Mouse (Mus musculus) midbrain, embryonic 12.5 days (tissue): ENCODE results near the gene Rpl15. TPM values are rescaled to one million over a fixed set of nuclear protein-coding genes. Genes with fewer than 3 reads are reported as not detected.

Source experiments
- ATAC-seq: fragments of 200-750 bp; cut with Nextera tagmentation; 2 replicates; pipeline ENCODE4 v1.8.0; 2017; ENCODE audit warnings: low read depth, moderate TSS enrichment, moderate library complexity; ENCODE audit not compliant: low FRiP score
- H3K27ac ChIP-seq: fragments of 300-500 bp; sonication (generic); replicated peaks from 2 replicates; pipeline ENCODE4 v1.5.1; 2016; ENCODE audit warnings: mild to moderate bottlenecking
- H3K27me3 ChIP-seq: fragments of 300-500 bp; sonication (generic); 2 replicates; pipeline ENCODE4 v1.6.1; 2016; ENCODE audit warnings: mild to moderate bottlenecking
- H3K36me3 ChIP-seq: fragments of 300-500 bp; sonication (generic); 2 replicates; pipeline ENCODE4 v1.6.1; 2016
- H3K4me1 ChIP-seq: fragments of 300-500 bp; sonication (generic); 2 replicates; pipeline ENCODE4 v1.6.1; 2016
- H3K4me2 ChIP-seq: fragments of 300-500 bp; sonication (generic); replicated peaks from 2 replicates; pipeline ENCODE4 v1.6.1; 2016; ENCODE audit warnings: mild to moderate bottlenecking, moderate library complexity
- H3K4me3 ChIP-seq: fragments of 300-500 bp; sonication (generic); 2 replicates; pipeline ENCODE4 v1.5.1; 2016; ENCODE audit warnings: mild to moderate bottlenecking
- H3K9ac ChIP-seq: fragments of 300-500 bp; sonication (generic); replicated peaks from 2 replicates; pipeline ENCODE4 v1.6.1; 2016; ENCODE audit warnings: mild to moderate bottlenecking, moderate library complexity
- H3K9me3 ChIP-seq: fragments of 300-500 bp; sonication (generic); 2 replicates; pipeline ENCODE4 v1.6.1; 2016; ENCODE audit warnings: mild to moderate bottlenecking
- WGBS: fragments of 180-500 bp; shearing (Covaris S2); methylation state at CpG from one replicate; pipeline ENCODE4 v1.1.7; 2016; 5-methylcytosine and 5-hydroxymethylcytosine counted together
- polyA plus RNA-seq: library from polyadenylated mRNA; unstranded; fragments of >200 nt; fragmentation: Nextera tagmentation; extraction: Ambion mirVana; gene quantifications from 2 replicates; pipeline ENCODE4 v1.2.1, GENCODE M21; 2016

The Rpl15 gene
- 338 and 349 TPM in 2 replicates for polyA plus RNA-seq

DNA sequence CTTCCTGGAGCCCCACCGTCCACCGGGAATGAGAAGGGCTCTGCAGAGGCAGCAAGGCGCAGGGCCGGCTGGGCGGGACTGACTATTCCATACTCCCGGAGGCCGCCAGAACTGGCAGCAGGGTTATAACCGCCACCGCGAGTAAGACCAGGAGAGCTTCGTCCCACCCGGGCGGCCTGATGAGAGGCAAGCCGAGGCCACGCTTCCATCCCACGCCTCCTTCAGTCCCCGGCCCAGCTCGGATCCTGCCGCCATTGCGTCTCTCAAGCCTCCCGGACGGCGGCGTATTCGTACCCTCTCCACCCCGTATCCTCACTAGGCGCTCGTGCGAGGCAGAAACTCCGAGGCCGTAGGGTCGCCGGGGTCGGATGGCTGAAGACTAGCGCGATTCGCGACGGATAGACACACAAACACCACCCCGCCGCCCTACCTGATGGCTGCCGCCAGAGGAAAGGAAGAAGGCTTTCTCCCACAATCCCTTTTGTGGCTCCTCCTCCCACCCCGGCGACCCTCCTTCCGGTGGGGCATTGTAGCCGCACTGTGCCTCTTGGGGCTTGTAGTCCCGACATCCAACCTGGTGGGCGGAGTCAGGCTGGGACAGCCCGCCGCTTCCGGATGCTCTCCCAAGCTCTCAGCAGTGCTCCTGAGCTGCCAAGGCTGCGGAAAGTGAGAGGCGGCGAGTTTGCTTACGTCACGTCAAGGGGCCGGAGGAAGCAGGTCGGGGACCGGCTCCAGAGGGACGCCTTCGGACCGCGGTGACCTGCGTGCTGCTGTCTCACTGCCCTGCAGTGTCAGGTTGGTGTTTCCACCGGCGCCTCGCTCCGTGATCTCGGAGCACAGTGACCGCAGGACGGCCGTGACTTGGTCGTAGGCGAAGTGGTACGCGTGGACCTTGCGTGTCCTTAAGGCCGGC, at the start of gene Rpl15, which contains the start of gene Nkiras1:
TSS of gene Rpl15 (minus strand) at position 863 of the 913 bp plus-strand sequence.
TSS of gene Nkiras1 (plus strand) at position 608 of the 913 bp plus-strand sequence.
- H3K9me3 ChIP-seq: no peaks in the 10 kb centered on the region
- peak within 1 kb of the TSS; percentile 93 for H3K4me3 ChIP-seq
- H3K27me3 ChIP-seq: no peaks in the 10 kb centered on the region
- H3K4me1 ChIP-seq: peaks cover 12% of the 10 kb centered on the region
- H3K4me2 ChIP-seq: peak within 1 kb of the TSS; percentile 72
- peak; percentile 100 for ATAC-seq
- peak within 1 kb of the TSS; percentile 96 for H3K9ac ChIP-seq
- H3K27ac ChIP-seq: peak within 1 kb of the TSS; percentile 84
- peaks cover 20% of the 10 kb centered on the region for H3K36me3 ChIP-seq
- WGBS: under 1% methylated on average over 78 of the region's 78 CpGs

DNA sequence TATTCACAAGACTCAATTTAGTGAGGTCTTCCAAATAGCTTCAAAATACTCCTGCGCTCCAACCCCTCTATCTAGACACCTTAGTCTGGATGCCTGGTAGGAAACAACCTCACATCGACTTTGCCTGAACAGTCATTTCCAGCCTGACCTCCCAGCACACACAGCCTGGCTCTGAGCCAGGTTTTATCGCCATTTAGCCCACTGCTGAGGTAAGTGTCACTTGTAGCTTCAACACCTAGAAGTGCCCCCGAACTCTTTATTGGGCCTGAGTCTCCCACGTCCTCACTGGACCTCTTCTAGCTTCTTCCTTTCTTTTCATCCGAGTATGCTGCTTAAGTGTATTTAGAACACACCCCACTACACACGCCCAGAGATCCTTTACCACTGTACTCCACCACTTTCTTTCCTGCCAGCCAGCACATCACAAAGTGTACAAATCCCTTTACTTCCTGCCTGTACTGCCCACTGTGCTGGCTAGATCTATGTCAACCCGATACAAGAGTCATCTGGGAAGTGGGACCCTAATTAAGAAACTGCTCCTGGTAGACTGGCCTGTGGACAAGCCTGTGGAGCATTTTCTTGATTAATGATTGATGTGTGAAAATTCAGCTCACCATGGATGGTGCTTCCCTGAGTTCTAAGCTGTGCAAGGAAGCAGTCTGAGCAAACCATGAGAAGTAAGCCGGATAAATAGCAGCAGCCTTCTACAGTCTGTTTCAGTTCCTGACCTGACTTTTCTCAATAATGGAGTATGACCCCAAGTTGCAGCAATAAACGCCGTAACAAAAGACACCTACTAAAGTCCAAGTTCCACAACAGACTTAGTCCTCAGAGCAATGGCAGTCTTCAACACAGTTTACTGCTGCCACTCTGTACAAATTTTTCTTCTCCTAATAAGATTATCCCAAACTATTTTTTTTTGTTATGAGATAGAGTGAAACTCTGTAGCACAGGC, 46.5 kb upstream of the Rpl15 start:
- H3K4me3 ChIP-seq: no peak overlapping the region
- no peaks in the 10 kb centered on the region for H3K9me3 ChIP-seq
- H3K4me2 ChIP-seq: no peak overlapping the region
- no peak for ATAC-seq
- 88% methylated on average over 11 of the region's 11 CpGs for WGBS
- no peaks in the 10 kb centered on the region for H3K4me1 ChIP-seq
- no peaks in the 10 kb centered on the region for H3K27me3 ChIP-seq
- H3K9ac ChIP-seq: no peak overlapping the region
- 0 out of 2 replicates have a peak, but pooled peaks cover 4% of the 10 kb centered on the region for H3K36me3 ChIP-seq
- H3K27ac ChIP-seq: no peak overlapping the region

DNA sequence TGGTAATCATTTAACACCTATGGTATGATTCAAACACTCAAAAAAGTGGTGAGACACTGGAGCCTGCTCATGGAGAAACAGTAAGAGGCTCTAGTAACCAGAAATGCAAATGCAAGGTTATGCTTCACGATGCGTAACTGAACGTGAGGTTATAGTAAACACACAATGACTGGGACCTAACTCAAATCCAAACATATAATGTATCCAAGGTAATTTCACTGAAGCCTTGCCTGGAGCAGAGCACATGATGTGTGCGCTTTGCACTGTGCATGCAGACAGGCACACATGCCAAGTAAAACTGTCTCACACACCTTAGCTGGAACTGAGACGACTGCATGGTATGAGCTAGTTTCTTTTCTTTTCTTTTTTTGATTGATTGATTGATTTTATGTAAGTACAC, 33.0 kb upstream of the Rpl15 start:
- Histone ChIP-seq H3K9ac (no peak overlapping the region), H3K27me3 (no peaks in the 10 kb centered on the region), H3K36me3 (peaks cover 7% of the 10 kb centered on the region; the same call in 1 of the 2 replicates), H3K4me3 (no peak overlapping the region), H3K4me1 (no peaks in the 10 kb centered on the region), H3K27ac (no peak overlapping the region), H3K4me2 (no peak overlapping the region), H3K9me3 (no peaks in the 10 kb centered on the region)
- 93% methylated on average over 5 of the region's 5 CpGs for WGBS
- no peak for ATAC-seq

DNA sequence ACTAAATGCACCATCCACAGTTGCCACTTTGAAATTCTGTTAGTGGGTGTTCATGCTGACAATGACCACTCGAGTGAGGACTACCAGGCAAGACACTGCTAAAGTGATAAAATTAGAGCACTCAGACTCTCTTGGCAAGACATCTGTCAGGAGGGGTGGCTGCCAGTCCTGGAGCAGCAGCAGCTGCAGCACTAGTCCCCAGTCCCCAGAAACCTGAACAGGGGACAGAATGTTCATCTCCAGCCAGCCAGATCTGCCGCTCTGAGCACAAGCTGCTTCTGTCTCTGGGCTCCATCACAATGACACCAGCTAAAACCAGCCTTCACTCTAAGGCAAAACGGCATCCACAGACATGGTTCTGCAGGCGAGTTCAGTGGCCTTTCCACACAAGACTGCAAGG, 32.1 kb upstream of the Rpl15 start:
- H3K4me2 ChIP-seq: no peak overlapping the region
- no peak overlapping the region for H3K27ac ChIP-seq
- 86% methylated on average over 4 of the region's 4 CpGs for WGBS
- ATAC-seq: no peak
- no peak overlapping the region for H3K4me3 ChIP-seq
- no peaks in the 10 kb centered on the region for H3K4me1 ChIP-seq
- peaks cover 11% of the 10 kb centered on the region; the same call in 1 of the 2 replicates for H3K36me3 ChIP-seq
- no peaks in the 10 kb centered on the region for H3K27me3 ChIP-seq
- no peak overlapping the region for H3K9ac ChIP-seq
- H3K9me3 ChIP-seq: no peaks in the 10 kb centered on the region

DNA sequence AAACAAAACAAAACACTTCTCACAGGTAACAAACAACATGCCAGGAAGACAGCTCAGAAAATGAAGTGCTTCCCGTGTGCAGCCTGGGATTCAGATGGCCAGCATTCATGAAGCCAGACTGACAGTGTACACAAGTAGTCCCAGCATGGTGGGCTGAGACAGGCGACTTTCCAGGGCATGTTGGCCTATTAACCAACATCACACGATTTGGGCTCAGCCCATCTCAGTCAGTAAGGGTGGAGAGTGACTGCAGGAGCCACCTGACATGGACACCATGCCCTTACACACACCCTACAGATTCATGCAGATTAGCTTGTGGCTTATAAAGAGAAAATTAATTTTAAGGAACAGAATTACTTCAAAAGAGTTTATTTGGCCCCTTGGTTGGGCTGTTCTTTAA, 31.6 kb upstream of the Rpl15 start:
- WGBS: 81% methylated on average over 3 of the region's 3 CpGs
- H3K9me3 ChIP-seq: no peaks in the 10 kb centered on the region
- H3K27me3 ChIP-seq: no peaks in the 10 kb centered on the region
- H3K36me3 ChIP-seq: peaks cover 11% of the 10 kb centered on the region; the same call in 1 of the 2 replicates
- H3K4me2 ChIP-seq: no peak overlapping the region
- H3K4me1 ChIP-seq: no peaks in the 10 kb centered on the region
- H3K9ac ChIP-seq: no peak overlapping the region
- no peak overlapping the region for H3K4me3 ChIP-seq
- H3K27ac ChIP-seq: no peak overlapping the region
- ATAC-seq: no peak

DNA sequence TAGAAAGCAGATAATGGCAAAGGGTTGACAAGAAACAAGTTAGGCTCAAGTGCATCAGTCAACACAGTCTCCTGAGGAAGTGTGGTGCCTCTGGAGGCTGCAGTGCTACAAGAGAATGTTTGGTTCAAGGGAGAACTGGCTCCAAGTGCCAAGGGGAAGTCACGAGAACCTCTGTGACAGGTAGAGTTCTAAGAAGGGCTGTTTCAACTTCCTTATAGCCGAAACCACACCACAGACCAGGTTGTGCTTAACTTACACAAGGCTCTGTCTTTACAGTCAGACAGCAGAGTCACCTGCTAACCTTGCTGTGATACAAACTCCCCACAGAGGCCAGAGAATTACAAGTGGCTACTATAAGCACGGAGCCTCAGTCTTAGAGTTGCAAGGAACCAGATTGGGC, 30.4 kb upstream of the Rpl15 start:
- H3K27me3 ChIP-seq: no peaks in the 10 kb centered on the region
- H3K4me2 ChIP-seq: no peak overlapping the region
- peaks cover 11% of the 10 kb centered on the region; the same call in 1 of the 2 replicates for H3K36me3 ChIP-seq
- H3K27ac ChIP-seq: no peak overlapping the region
- H3K9me3 ChIP-seq: no peaks in the 10 kb centered on the region
- H3K4me1 ChIP-seq: no peaks in the 10 kb centered on the region
- no peak overlapping the region for H3K4me3 ChIP-seq
- no peak overlapping the region for H3K9ac ChIP-seq
- ATAC-seq: no peak
- 84% methylated on average over 3 of the region's 3 CpGs for WGBS

DNA sequence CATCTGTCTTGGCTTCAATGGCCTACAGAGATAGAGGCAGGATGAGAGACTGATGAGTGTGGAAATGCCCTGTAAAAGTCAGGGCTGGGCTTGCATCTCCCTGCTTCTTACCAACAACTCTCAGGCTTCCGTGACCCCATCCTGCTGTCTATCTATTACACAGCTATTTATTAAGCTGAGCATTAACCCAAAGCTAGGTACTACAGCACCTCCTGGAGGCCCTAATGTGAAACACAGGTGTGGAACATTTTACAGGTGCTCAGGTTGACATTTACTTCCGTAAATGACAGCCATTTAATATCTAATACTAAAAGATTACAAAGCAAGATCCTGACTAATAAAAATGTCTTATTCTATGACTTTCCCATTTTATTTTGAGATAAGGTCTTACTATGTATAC, 29.5 kb upstream of the Rpl15 start:
- ATAC-seq: no peak
- Histone ChIP-seq H3K27ac (no peak overlapping the region), H3K36me3 (0 out of 2 replicates have a peak, but pooled peaks cover 7% of the 10 kb centered on the region), H3K9ac (no peak overlapping the region), H3K27me3 (no peaks in the 10 kb centered on the region), H3K4me3 (no peak overlapping the region), H3K4me2 (no peak overlapping the region), H3K9me3 (no peaks in the 10 kb centered on the region), H3K4me1 (no peaks in the 10 kb centered on the region)
- 99% methylated on average over 2 of the region's 2 CpGs for WGBS

DNA sequence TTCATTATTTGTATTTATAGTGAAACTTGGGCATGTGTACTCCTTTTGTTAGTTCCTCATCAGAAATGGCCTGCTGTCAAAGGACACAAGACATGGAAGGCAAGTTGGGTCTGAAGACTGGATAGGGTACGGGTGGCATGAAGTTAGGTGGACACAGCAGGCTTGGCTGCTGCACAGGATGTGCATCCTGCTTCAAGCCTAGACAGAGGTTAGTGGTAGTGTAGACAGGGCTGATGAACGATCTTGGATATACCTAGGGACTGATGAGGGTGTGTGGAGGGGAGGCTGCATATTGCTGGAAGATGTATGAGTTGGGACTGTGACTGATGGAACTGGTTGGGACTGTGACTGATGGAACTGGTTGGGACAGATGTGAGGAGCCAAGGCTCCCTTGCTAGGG, 27.7 kb upstream of the Rpl15 start:
- H3K4me1 ChIP-seq: no peaks in the 10 kb centered on the region
- no peak overlapping the region for H3K27ac ChIP-seq
- H3K36me3 ChIP-seq: 0 out of 2 replicates have a peak, but pooled peaks cover 4% of the 10 kb centered on the region
- H3K4me3 ChIP-seq: no peak overlapping the region
- H3K27me3 ChIP-seq: no peaks in the 10 kb centered on the region
- H3K4me2 ChIP-seq: no peak overlapping the region
- no peak for ATAC-seq
- H3K9ac ChIP-seq: no peak overlapping the region
- 91% methylated on average over 2 of the region's 2 CpGs for WGBS
- H3K9me3 ChIP-seq: no peaks in the 10 kb centered on the region

DNA sequence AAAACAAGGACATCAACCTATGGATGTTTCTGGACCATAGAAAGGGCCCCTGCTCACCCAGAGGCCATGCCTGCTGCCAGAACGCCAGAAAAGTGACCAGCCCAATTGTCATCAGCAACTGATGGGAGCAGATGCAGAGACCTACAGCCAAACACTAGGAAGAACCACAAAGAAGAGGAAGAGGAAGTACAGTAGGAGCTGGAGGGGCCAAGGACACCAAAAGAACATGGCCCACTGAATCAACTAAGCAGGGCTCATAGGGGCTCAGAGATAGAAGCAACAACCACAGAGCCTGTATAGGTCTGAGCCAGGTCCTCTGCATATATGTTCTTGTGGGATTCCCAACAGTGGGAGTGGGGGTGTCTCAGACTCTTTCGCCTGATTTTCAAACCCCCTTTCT, 26.2 kb upstream of the Rpl15 start:
- Histone ChIP-seq H3K36me3 (0 out of 2 replicates have a peak, but pooled peaks cover 4% of the 10 kb centered on the region), H3K27ac (no peak overlapping the region), H3K4me3 (no peak overlapping the region), H3K9ac (no peak overlapping the region), H3K9me3 (no peaks in the 10 kb centered on the region), H3K27me3 (no peaks in the 10 kb centered on the region), H3K4me2 (no peak overlapping the region), H3K4me1 (no peaks in the 10 kb centered on the region)
- no peak for ATAC-seq
- WGBS: 89% methylated on average over 2 of the region's 2 CpGs

DNA sequence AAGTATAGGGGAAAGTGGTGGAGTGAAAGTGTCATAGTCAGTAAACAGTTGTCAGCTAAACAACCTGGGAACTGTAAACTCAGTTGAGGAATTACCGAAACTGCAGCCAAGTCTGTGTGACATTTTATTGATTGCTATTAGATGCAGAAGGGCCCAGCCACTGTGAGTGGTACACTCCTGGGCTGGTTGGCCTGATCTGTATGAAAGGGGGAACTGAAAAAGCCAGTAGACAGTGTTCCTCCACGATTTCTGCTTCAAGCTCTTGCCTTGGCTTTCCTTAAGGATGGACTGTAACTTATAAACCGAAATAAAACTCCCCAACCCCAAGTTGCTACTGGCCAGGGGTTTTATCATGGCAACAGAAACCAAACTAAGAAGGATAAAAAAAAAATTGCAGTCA, 21.4 kb upstream of the Rpl15 start:
- 91% methylated on average over 3 of the region's 3 CpGs for WGBS
- Histone ChIP-seq H3K27me3 (no peaks in the 10 kb centered on the region), H3K4me2 (no peak overlapping the region), H3K4me1 (no peaks in the 10 kb centered on the region), H3K4me3 (no peak overlapping the region), H3K9ac (no peak overlapping the region), H3K27ac (no peak overlapping the region), H3K36me3 (no peaks in the 10 kb centered on the region), H3K9me3 (no peaks in the 10 kb centered on the region)
- ATAC-seq: no peak

DNA sequence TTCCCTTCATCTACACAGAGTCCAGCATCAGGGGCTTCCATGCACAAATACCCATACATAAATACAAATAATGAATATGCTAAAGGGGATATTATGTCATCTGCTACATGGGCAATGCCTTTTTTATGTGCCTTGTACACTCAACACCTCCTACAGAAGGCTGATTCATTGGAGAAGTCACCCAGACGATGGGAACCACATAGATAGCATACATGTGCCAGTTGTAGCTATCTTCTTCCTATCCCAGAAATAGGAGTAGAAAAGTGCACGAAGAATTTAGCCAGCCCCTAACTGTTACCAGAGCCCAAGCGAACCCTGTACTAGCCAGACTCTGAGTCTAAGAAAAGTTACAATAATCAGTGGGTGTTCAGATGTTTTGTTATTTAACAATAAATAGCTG, 20.9 kb upstream of the Rpl15 start:
- 94% methylated on average over 3 of the region's 3 CpGs for WGBS
- H3K4me1 ChIP-seq: no peaks in the 10 kb centered on the region

More for the DNA sequence above, 20.9 kb upstream of the Rpl15 start:
- no peaks in the 10 kb centered on the region for H3K36me3 ChIP-seq
- no peak overlapping the region for H3K9ac ChIP-seq
- no peak overlapping the region for H3K4me2 ChIP-seq
- H3K9me3 ChIP-seq: no peaks in the 10 kb centered on the region
- H3K27me3 ChIP-seq: no peaks in the 10 kb centered on the region
- no peak for ATAC-seq
- no peak overlapping the region for H3K27ac ChIP-seq
- H3K4me3 ChIP-seq: no peak overlapping the region
